Mouse (Mus musculus): ENCODE measurements around the gene Ltb4r1. TPM values are rescaled to one million over a fixed set of nuclear protein-coding genes. Genes with fewer than 3 reads are reported as not detected.

Ltb4r1 gene
- polyA plus RNA-seq, 1 experiment: 1.0 TPM

DNA sequence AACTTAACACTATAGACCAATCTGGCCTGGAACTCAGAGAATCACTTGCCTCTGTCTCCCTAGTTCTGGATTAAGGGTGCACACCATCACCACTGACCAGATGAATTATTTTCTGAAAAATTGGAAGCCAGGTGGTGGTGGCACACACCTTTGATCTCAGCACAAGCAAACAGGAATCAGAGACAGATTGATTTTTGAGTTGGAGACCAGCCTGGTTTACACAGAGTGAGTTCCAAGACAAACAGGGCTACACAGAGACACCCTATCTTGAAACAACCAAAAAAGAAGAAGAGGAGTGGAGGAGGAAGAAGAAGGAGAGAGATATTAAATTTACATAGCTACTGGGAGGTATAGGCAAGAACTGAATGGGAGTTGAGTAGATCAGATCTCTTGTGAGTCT is 39.5 kb upstream of the Ltb4r1 start:
- Histone ChIP-seq H3K4me3 (ENCODE audit: insufficient read depth, low read length) (no peak overlapping the region), H3K4me1 (ENCODE audit: control insufficient read depth, insufficient read depth, low read length) (peaks cover 8% of the 10 kb centered on the region; the same call in 1 of the 2 replicates), H3K27ac (ENCODE audit: insufficient read depth, low read length) (no peak overlapping the region)
- no peak for TF ChIP-seq POLR2A (IDR thresholded peaks at IDR 0.05; ENCODE audit: low read depth, low read length)
- no peak for TF ChIP-seq CTCF (IDR thresholded peaks at IDR 0.05; ENCODE audit: borderline replicate concordance, insufficient read depth, low read length)

DNA sequence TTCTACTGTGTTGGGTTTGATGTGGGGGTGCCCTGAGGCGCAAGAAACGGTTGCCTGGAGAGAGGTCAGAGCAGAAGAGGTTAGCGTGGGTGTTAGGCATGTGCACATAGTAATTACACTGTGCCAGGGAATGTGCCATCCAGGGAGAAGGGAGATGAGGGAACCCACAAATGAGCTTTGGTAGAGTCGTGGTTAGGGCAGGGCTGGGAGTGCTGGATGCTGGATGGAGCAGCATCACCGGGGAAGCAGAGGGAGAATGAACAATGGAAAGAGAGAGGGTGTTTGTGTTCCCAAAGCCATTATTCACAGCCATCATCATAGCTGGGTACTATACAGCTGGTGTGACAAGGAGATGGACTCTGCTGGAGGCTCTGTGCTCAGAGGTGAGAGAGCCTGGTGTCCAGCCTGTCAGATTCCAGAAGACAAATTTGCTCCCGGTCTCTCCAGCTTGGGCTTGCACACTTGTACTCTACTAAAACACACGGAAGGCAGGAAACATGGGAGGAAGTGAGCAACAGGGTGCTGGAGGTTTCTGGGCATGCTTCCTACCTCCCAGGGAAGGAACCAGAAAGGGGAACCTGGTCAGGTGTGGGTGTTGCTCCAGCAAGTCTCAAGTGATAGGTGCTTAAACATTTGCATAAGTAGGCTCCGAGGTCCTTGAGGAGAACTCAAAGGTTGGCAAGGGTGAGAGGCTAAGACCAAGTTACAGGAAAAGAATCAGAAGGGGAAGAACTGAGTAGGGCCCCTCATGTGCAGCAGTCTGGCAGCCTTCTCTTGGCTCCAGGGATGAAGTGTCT is 37.7 kb upstream of the Ltb4r1 start:
- no peak overlapping the region for H3K4me3 ChIP-seq (ENCODE audit: insufficient read depth, low read length)
- H3K27ac ChIP-seq (ENCODE audit: insufficient read depth, low read length): no peak overlapping the region
- TF ChIP-seq POLR2A (IDR thresholded peaks at IDR 0.05; ENCODE audit: low read depth, low read length) (no peak), CTCF (IDR thresholded peaks at IDR 0.05; ENCODE audit: borderline replicate concordance, insufficient read depth, low read length) (no peak)
- peaks cover 8% of the 10 kb centered on the region; the same call in 1 of the 2 replicates for H3K4me1 ChIP-seq (ENCODE audit: control insufficient read depth, insufficient read depth, low read length)

DNA sequence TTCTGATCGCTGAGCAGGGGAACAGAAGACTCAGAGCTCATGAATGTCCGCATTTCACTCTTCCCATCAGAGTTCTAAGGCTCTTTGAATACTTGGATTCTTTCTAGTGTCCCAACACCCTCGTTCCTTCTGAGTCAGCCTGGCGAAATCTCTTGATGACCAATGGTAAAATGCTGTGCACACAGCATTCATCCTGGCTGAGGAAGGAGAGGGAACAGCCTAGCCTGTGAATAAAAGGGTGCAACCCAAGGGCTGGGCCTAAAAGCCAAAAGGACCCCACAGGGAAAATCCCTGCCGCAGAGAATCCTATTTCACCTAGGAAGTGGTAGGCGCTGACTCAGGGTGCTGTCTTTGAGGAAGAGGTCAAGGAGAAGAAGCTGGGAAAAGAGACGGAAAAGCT is 35.6 kb upstream of the Ltb4r1 start:
- no peak overlapping the region for H3K4me3 ChIP-seq (ENCODE audit: insufficient read depth, low read length)
- no peak overlapping the region for H3K27ac ChIP-seq (ENCODE audit: insufficient read depth, low read length)
- TF ChIP-seq POLR2A (IDR thresholded peaks at IDR 0.05; ENCODE audit: low read depth, low read length) (no peak), CTCF (IDR thresholded peaks at IDR 0.05; ENCODE audit: borderline replicate concordance, insufficient read depth, low read length) (no peak)
- H3K4me1 ChIP-seq (ENCODE audit: control insufficient read depth, insufficient read depth, low read length): no peaks in the 10 kb centered on the region

DNA sequence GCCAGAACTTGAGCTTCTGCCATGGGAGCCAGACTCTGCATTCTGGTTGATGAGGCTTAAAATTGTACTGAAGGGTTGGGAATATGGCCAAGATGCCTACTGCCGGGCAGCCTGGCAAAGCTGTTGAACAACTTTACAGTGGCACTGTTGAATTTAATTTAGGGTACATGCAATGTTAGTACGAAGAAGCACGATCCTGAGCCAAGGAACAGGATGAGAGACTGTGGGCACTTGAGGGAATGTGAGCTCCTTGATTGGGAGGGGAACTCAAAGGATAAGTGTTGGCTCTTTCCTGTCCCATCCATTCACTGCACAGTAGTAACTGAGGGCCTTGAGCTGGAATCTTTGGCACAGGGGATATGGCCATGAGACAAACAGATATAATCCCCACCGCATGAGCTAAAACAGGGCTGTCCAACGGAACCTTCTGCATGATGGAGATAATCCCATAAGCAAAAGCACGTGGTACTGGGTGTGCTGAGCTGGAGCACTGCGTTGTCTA is 35.2 kb upstream of the Ltb4r1 start:
- TF ChIP-seq CTCF (IDR thresholded peaks at IDR 0.05; ENCODE audit: borderline replicate concordance, insufficient read depth, low read length) (no peak), POLR2A (IDR thresholded peaks at IDR 0.05; ENCODE audit: low read depth, low read length) (no peak)
- Histone ChIP-seq H3K4me3 (ENCODE audit: insufficient read depth, low read length) (no peak overlapping the region), H3K27ac (ENCODE audit: insufficient read depth, low read length) (no peak overlapping the region), H3K4me1 (ENCODE audit: control insufficient read depth, insufficient read depth, low read length) (no peaks in the 10 kb centered on the region)

DNA sequence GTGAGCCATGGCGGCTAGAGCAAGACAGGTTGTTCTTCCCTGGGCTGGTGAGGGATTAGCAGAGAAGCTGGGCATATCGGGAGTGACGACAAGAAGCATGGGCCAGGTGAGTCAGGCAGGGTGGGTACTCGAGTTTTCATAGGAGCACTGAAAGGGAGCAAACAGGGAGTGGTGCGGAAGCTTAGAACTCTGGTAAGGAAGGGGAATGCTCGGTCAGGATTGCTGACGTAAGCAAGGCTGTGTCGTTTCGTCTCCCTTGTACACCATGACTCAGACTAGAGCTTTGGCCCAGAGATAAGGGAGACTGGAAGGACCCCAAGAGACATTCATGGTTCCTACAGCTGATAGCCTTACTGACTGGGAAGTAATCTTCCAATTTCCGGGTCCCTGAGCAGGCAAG is 31.9 kb upstream of the Ltb4r1 start:
- TF ChIP-seq POLR2A (IDR thresholded peaks at IDR 0.05; ENCODE audit: low read depth, low read length): no peak
- H3K4me3 ChIP-seq (ENCODE audit: insufficient read depth, low read length): no peak overlapping the region
- no peak overlapping the region for H3K27ac ChIP-seq (ENCODE audit: insufficient read depth, low read length)
- H3K4me1 ChIP-seq (ENCODE audit: control insufficient read depth, insufficient read depth, low read length): no peaks in the 10 kb centered on the region

DNA sequence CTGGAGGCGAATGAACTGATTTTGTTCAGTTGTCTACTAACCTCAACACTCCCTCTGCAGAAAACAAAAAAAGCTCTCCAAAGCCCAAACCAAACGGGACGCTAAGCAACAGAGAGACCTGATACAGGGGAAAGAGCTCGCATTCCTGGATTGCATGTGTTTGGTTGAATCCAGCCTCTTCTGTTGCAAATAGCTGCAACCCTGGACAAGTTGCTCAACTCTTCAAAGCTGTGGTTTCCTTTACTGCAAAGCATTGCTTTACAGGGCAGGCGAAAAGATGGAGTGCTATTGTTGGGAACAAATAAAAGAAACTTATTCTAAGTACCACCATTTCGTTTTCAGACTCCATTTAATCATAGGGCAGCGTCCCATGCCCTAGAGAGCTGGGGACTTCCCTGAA is 30.9 kb upstream of the Ltb4r1 start:
- TF ChIP-seq POLR2A (IDR thresholded peaks at IDR 0.05; ENCODE audit: low read depth, low read length): no peak
- no peak for TF ChIP-seq CTCF (IDR thresholded peaks at IDR 0.05; ENCODE audit: borderline replicate concordance, insufficient read depth, low read length)
- Histone ChIP-seq H3K27ac (ENCODE audit: insufficient read depth, low read length) (no peak overlapping the region), H3K4me3 (ENCODE audit: insufficient read depth, low read length) (no peak overlapping the region), H3K4me1 (ENCODE audit: control insufficient read depth, insufficient read depth, low read length) (no peaks in the 10 kb centered on the region)

DNA sequence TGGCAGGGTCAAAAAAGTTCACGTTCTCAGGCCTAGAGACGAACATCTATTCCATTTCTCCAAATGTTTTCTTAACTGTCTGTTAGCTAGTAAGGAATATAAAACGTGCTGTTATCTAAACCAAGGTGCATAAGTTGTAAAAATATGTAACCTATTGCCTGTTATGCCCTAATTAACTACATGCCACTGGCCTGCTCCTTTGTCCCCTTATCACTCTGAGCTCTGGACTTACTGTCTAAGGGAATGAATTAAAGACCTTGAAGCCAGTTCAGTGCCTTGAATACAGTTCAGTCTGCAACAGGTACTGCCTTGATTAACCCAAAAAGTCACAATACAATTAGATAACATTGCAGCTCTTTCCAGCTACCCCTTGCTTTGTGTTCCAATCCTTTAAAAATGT is 30.4 kb upstream of the Ltb4r1 start:
- no peak overlapping the region for H3K27ac ChIP-seq (ENCODE audit: insufficient read depth, low read length)
- TF ChIP-seq POLR2A (IDR thresholded peaks at IDR 0.05; ENCODE audit: low read depth, low read length) (no peak), CTCF (IDR thresholded peaks at IDR 0.05; ENCODE audit: borderline replicate concordance, insufficient read depth, low read length) (no peak)
- no peak overlapping the region for H3K4me3 ChIP-seq (ENCODE audit: insufficient read depth, low read length)
- no peaks in the 10 kb centered on the region for H3K4me1 ChIP-seq (ENCODE audit: control insufficient read depth, insufficient read depth, low read length)

DNA sequence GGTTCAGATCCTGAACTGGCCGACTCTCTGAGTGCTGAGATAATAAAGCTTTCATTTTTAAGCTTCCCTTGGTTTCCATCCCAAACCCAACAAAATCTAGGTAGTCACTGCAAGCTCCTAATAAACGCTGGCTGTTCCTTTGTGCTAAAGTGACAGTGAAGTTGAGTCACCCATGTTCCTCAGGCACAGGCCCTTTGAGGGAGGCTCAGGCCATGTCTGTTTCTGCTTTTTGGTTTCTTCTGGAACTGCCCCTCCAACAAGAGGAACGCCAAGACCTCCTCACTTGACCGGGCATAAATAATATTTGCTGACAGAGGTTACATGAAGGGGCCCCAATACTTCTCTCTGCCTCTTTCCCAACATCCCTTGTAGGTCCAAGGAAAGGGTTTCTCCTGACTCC is 30.0 kb upstream of the Ltb4r1 start:
- no peaks in the 10 kb centered on the region for H3K4me1 ChIP-seq (ENCODE audit: control insufficient read depth, insufficient read depth, low read length)
- no peak overlapping the region for H3K4me3 ChIP-seq (ENCODE audit: insufficient read depth, low read length)
- TF ChIP-seq CTCF (IDR thresholded peaks at IDR 0.05; ENCODE audit: borderline replicate concordance, insufficient read depth, low read length): no peak
- TF ChIP-seq POLR2A (IDR thresholded peaks at IDR 0.05; ENCODE audit: low read depth, low read length): no peak
- no peak overlapping the region for H3K27ac ChIP-seq (ENCODE audit: insufficient read depth, low read length)

DNA sequence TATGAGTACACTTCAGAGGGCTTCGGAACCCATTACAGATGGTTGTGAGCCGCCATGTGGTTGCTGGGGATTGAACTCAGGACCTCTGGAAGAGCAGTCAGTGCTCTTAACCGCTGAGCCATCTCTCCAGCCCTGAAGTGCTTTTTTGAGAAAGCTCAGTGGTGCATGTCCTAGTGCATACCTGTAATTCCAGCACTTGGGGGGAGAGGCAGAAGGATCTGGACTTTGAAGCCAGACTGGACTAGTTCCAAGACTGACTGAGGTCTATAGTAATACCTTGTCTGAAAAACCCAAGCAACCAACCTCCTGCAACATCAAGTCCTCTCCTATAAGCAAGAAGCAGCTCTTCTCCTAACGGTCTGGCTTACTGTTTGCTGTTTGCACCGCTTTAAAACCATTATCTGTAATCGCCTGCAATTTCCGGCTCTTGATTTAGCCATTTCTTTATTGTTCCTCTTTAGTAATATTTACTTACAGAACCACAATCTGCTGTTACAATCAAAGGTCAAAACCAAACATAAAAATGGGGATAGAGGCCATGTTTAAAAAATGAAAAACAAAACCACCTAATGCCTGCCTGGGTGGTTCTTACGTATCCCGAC is 28.6 kb upstream of the Ltb4r1 start:
- TF ChIP-seq POLR2A (IDR thresholded peaks at IDR 0.05; ENCODE audit: low read depth, low read length) (no peak), CTCF (IDR thresholded peaks at IDR 0.05; ENCODE audit: borderline replicate concordance, insufficient read depth, low read length) (no peak)
- H3K4me1 ChIP-seq (ENCODE audit: control insufficient read depth, insufficient read depth, low read length): no peaks in the 10 kb centered on the region
- H3K4me3 ChIP-seq (ENCODE audit: insufficient read depth, low read length): no peak overlapping the region
- H3K27ac ChIP-seq (ENCODE audit: insufficient read depth, low read length): no peak overlapping the region

DNA sequence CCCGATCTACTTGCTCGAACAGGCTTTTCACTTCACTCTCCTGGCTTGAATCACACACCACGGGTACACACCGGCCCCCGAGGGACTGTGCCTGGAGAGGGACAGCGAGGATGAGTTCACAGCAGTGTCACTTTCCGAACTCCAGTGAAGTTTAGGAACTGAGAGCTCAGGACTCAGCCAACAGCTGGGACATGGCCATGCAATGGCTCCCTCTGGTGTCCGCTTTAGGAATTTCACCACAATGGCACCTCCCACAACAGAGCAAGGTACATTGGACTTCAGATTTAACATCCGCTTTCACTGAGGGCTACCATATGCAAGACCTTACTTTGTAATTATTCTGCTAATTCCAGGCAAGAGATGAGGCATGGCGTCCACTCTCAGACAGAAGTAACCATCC is 22.1 kb upstream of the Ltb4r1 start:
- no peak overlapping the region for H3K27ac ChIP-seq (ENCODE audit: insufficient read depth, low read length)
- no peaks in the 10 kb centered on the region; the same call in 1 of the 2 replicates for H3K4me1 ChIP-seq (ENCODE audit: control insufficient read depth, insufficient read depth, low read length)
- TF ChIP-seq CTCF (IDR thresholded peaks at IDR 0.05; ENCODE audit: borderline replicate concordance, insufficient read depth, low read length) (peak; percentile 83; the same call in 1 of the 2 replicates), POLR2A (IDR thresholded peaks at IDR 0.05; ENCODE audit: low read depth, low read length) (no peak)
- no peak overlapping the region for H3K4me3 ChIP-seq (ENCODE audit: insufficient read depth, low read length)

All from embryonic fibroblast, embryonic 13.5 days (primary cell).